Mouse (Mus musculus) heart, adult 2 months (tissue): ENCODE measurements around the gene Apol11b. TPM values are rescaled to one million over a fixed set of nuclear protein-coding genes. Genes with fewer than 3 reads are reported as not detected.
A peak's percentile ranks its signal among the peaks of the same experiment; 100 is the strongest.
"Not testable (repeated sequence)": the region's sequence is repeated elsewhere in the genome, so short reads cannot be mapped to it uniquely, and the experiment has no call there.

Experiments
- DNase-seq, 2 experiments: peaks; one replicate each; pipeline ENCODE4 v3.0.0; 2021
- H3K27ac ChIP-seq: fragments of 200-600 bp; 2 replicates; pipeline ENCODE4 v1.8.1; 2022
- H3K27me3 ChIP-seq: fragments of 200-500 bp; 2 replicates; pipeline ENCODE4 v1.6.1; 2012; ENCODE audit warnings: mild to moderate bottlenecking, low read length, inconsistent platforms, mixed read lengths; ENCODE audit not compliant: control insufficient read depth, insufficient read depth
- H3K36me3 ChIP-seq: fragments of 200-500 bp; 2 replicates; pipeline ENCODE4 v1.6.1; 2012; ENCODE audit warnings: low read length, inconsistent platforms; ENCODE audit not compliant: control insufficient read depth, insufficient read depth
- H3K4me1 ChIP-seq: fragments of 200-500 bp; 2 replicates; pipeline ENCODE4 v1.6.1; 2011; ENCODE audit warnings: low read length; ENCODE audit not compliant: control insufficient read depth, insufficient read depth
- H3K4me3 ChIP-seq: fragments of 200-600 bp; 2 replicates; pipeline ENCODE4 v1.8.1; 2022
- H3K79me2 ChIP-seq: fragments of 200-500 bp; replicated peaks from 2 replicates; pipeline ENCODE4 v1.6.1; 2012; ENCODE audit warnings: mild to moderate bottlenecking, inconsistent platforms, low read length, moderate library complexity, mixed read lengths; ENCODE audit not compliant: control insufficient read depth, insufficient read depth
- H3K9ac ChIP-seq: fragments of 200-500 bp; 2 replicates; pipeline ENCODE4 v1.6.1; 2012; ENCODE audit warnings: low read depth, mild to moderate bottlenecking, control low read depth, inconsistent platforms, low read length, mixed read lengths
- CTCF ChIP-seq: fragments of 200-600 bp; IDR thresholded peaks from 2 replicates; pipeline ENCODE4 v1.8.1; 2022; ENCODE audit warnings: antibody characterized with exemption, mild to moderate bottlenecking, moderate library complexity
- EP300 ChIP-seq: fragments of 200-500 bp; IDR thresholded peaks from 2 replicates; pipeline ENCODE4 v1.6.1; 2011; ENCODE audit warnings: low read depth, low read length, control low read depth; ENCODE audit not compliant: insufficient read depth
- POLR2A ChIP-seq: fragments of 200-500 bp; IDR thresholded peaks from 2 replicates; pipeline ENCODE4 v1.6.1; 2011; ENCODE audit warnings: mild to moderate bottlenecking, low read depth, low read length, control low read depth; ENCODE audit not compliant: insufficient read depth
- WGBS: fragments of 180-500 bp; shearing (Covaris S2); methylation state at CpG from one replicate; pipeline ENCODE4 v1.1.7; 2018; 5-methylcytosine and 5-hydroxymethylcytosine counted together
- intact Hi-C: fragments of 180-260 bp; cut with DNase I; formaldehyde crosslinking; loops from one replicate; pipeline ENCODE4 v1.15.1; 2025
- polyA plus RNA-seq: library from polyadenylated mRNA; depleted of rRNA; stranded (reverse); fragments of >200 nt; gene quantifications from 2 replicates; pipeline ENCODE4 v1.2.3, GENCODE M21; 2012
- total RNA-seq, 2 experiments: library from RNA; stranded (reverse); gene quantifications; 2 replicates each; pipeline ENCODE4 v1.2.3; 2021

The Apol11b gene
- total and polyA plus RNA-seq, 3 experiments = 1.3 to 8.1 (median 6.2) TPM

DNA sequence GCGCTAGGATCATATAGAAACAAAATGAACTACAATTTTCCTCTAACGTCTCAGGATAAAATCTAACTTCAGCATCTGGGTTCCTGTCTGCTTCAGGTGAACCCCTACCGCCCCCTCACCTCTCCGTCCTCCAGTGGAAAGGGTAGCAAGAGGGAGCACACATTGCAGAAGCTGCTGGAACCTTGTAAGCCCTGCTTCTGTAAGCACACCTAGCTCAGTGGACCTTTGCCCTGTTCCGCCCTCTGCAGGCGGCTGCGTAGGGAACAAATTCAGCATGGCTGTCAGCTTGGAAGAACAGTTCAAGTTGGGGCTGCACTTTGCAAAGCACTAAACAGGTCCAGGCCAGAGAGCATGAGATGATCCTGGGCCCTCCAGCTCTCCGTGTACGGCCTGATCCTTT, 14.4 kb downstream of the Apol11b start:
- DNase-seq, H3K27me3 ChIP-seq, H3K4me3 ChIP-seq, H3K36me3 ChIP-seq, H3K9ac ChIP-seq, H3K79me2 ChIP-seq, H3K27ac ChIP-seq, H3K4me1 ChIP-seq: not testable (repeated sequence)
- 62% methylated on average over 9 of the region's 9 CpGs for WGBS
- TF ChIP-seq CTCF = peak; percentile 49
- intact Hi-C loops = loop anchor here (10.0 kb wide), 1 partner anchor 54 kb away; no protein-coding TSS in a partner anchor

DNA sequence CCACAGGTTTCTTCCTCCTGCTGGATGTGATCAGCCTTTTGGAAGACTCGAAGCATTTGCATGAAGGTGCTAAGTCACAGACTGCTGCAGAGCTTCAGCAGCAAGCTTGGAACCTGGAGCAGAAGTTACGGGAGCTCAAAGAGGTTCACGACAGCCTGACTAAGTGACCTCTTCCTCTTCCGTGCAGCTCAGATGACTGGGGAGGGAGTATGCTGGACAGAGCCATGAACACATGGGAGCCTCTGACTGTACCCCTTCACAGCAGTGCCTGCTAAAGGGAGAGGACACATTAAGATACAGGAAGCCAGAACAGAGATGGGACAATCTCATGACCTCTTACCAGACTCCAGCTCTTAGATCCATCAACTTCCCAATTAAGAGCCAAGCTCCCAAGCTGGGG, 16.6 kb downstream of the Apol11b start:
- H3K36me3 ChIP-seq, DNase-seq, H3K79me2 ChIP-seq: not testable (repeated sequence)

DNA sequence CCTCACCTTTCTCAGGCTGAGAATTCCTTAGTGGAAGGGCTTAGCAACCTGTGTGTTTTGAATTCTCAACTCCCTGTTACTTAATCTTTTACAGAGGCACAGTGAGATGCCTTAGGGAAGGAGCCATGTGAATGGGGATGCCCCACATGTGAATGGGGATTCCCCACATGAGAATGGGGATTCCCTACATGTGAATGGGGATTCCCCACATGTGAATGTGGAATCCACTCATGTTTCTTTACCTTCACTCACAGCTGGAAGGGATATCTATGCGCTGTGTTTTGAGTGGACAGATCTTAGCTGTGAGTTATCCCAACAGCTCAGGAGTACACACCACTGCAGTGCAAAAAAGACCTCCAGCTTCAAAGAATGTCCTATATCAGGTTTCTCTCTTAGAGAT, 18.4 kb downstream of the Apol11b start:
- intact Hi-C loops = loop anchor here (10.0 kb wide), 1 partner anchor 50 kb away; no protein-coding TSS in a partner anchor
- Histone ChIP-seq H3K4me1 (no peaks in the 10 kb centered on the region; the same call in 1 of the 2 replicates), H3K79me2 (no peaks in the 10 kb centered on the region), H3K36me3 (no peaks in the 10 kb centered on the region), H3K9ac (no peak overlapping the region), H3K27ac (no peak overlapping the region), H3K27me3 (no peaks in the 10 kb centered on the region), H3K4me3 (no peak overlapping the region)
- 92% methylated on average over 1 of the region's 1 CpGs for WGBS
- TF ChIP-seq POLR2A (no peak), CTCF (no peak), EP300 (no peak)
- DNase-seq = no peak

More for the DNA sequence above, 16.6 kb downstream of the Apol11b start:
- H3K27me3 ChIP-seq, H3K4me1 ChIP-seq, H3K27ac ChIP-seq, H3K9ac ChIP-seq, H3K4me3 ChIP-seq: not testable (repeated sequence)
- intact Hi-C loops = loop anchor here (10.0 kb wide), 1 partner anchor 52 kb away; no protein-coding TSS in a partner anchor
- 73% methylated on average over 4 of the region's 4 CpGs for WGBS

DNA sequence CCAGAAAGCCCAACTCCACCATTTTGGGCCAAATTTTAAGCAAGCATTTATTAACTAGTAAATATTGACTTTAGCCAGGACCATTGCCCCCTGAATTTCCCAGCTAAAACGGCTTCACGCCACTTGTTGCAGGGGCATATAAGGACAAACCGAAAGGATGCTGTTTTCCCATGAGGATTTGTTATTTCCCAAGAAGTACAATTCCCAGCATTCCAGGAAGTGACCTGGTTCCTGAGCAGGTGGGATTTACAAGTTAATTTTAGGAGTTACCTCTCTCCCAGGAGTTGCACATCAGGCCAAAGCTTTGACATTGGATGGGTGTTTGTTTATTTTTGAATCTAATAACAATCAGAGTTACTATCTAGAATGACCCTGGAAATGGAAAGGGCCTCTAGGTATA, 37.0 kb downstream of the Apol11b start:
- H3K27ac ChIP-seq = no peak overlapping the region
- WGBS = 55% methylated on average over 3 of the region's 3 CpGs

DNA sequence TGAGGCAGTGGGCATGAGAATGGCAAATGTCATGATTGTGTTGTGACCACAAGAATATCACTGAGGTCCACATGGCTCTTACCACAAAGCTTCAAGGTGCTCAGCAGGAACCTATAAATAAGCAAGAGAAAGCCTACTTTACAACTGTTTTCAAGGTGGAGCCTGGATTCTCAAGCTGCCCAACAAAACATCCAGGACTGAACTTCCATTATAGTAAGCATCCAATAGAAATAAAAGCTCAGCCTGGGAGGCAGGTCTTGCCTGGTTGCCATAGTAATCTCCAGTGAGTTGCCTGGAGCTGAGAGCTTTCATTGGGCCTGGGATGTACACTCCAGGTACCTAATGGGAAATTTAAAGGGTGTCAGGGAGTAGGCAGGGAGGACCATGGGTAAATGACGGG, 44.1 kb downstream of the Apol11b start, which contains the start of gene Gm36245:
Gene Gm36245 (plus strand): TSS at position 301 of the 400 bp plus-strand sequence.
- Histone ChIP-seq H3K9ac (0 out of 2 replicates have a peak within 1 kb of the TSS, but pooled peaks have one; percentile 19), H3K36me3 (peaks cover 2% of the 10 kb centered on the region), H3K27ac (peak within 1 kb of the TSS; percentile 77), H3K27me3 (no peaks in the 10 kb centered on the region), H3K4me3 (no peak within 1 kb of the TSS), H3K4me1 (peaks cover 11% of the 10 kb centered on the region), H3K79me2 (no peaks in the 10 kb centered on the region)
- TF ChIP-seq POLR2A = no peak
- TF ChIP-seq EP300 = no peak
- no peak for TF ChIP-seq CTCF
- no peak for DNase-seq
- intact Hi-C loops = no loop called here
- WGBS = 92% methylated on average over 1 of the region's 1 CpGs

More for the DNA sequence above, 37.0 kb downstream of the Apol11b start:
- no peaks in the 10 kb centered on the region; the same call in none of the 2 replicates for H3K4me1 ChIP-seq
- intact Hi-C loops = no loop called here
- no peak for TF ChIP-seq CTCF
- TF ChIP-seq EP300 = peak; percentile 58; the same call in 1 of the 2 replicates
- peak; percentile 34; the same call in 1 of the 2 replicates for TF ChIP-seq POLR2A
- H3K27me3 ChIP-seq = no peaks in the 10 kb centered on the region
- DNase-seq = no peak
- no peaks in the 10 kb centered on the region for H3K36me3 ChIP-seq
- no peaks in the 10 kb centered on the region for H3K79me2 ChIP-seq
- H3K9ac ChIP-seq = no peak overlapping the region
- no peak overlapping the region for H3K4me3 ChIP-seq

DNA sequence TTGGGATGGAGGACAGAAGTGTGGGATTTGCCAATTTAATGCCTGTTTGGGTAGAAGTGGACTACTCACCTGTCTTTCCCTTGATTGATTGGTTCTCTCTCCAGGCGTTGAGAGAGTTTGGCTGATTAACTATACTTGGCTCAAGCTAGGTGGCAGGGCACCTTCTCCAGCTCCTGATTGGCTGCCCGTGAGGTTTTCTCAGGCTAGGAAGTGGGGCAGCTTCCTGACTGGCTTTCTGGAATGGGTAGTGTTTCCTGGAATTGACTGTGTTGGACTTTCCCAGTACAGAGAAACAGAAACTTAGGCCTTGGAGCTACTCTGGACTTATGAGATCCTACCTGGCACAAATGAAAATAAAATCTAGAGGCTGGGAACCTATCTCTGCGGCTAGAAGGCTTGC, 44.7 kb downstream of the Apol11b start:
- H3K4me3 ChIP-seq = no peak overlapping the region
- H3K36me3 ChIP-seq = peaks cover 2% of the 10 kb centered on the region

More for the DNA sequence above, 44.7 kb downstream of the Apol11b start:
- Histone ChIP-seq H3K9ac (0 out of 2 replicates have a peak overlapping the region, but pooled peaks have one; percentile 19), H3K4me1 (peaks cover 14% of the 10 kb centered on the region), H3K27me3 (no peaks in the 10 kb centered on the region), H3K27ac (peak overlapping the region; percentile 77), H3K79me2 (no peaks in the 10 kb centered on the region)
- peak in 1 of 2 experiments; percentile 31 for DNase-seq
- TF ChIP-seq POLR2A (peak; percentile 37; the same call in 1 of the 2 replicates), EP300 (peak; percentile 57; the same call in 1 of the 2 replicates), CTCF (no peak)
- WGBS = 55% methylated on average over 3 of the region's 3 CpGs
- intact Hi-C loops = no loop called here
